Mouse (Mus musculus): ENCODE results near the gene Stk31. TPM values are rescaled to one million over a fixed set of nuclear protein-coding genes. Genes with fewer than 3 reads are reported as not detected.
A peak's percentile ranks its signal among the peaks of the same experiment; 100 is the strongest.

Gene Stk31
- 3.4 and 4.2 TPM in 2 replicates for polyA plus RNA-seq (2011; ENCODE audit: insufficient read depth, insufficient read length, low read depth, missing spikeins)

DNA sequence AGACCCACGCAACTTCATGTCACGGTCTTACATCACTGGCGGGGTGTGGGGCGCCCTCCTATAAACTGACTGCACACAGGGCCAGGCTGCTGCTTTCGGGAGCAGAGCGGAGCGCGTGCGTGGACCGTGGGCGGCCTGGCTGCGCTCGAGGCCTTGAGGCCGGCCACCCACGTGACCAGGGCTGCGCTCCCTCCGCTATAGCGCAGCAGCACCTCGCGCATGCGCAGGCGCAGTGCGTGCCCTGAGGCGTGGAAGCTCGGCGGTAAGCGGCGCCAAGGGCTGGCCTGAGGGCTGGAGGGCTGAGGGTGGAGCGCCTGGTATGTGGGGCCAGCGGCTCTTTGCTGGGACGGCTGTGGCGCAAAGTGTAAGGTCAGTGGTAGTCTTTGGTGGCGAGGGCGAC is at the start of gene Stk31:
Stk31 (plus strand) TSS at position 289 of the 400 bp plus-strand sequence.
- H3K9ac ChIP-seq (ENCODE audit: low read depth, poor library complexity, severe bottlenecking) = peak within 1 kb of the TSS; percentile 15
- H3K9me3 ChIP-seq (replicated peaks; ENCODE audit: control insufficient read depth, insufficient read depth, low read length, poor library complexity, severe bottlenecking) = no peaks in the 10 kb centered on the region
- H3K4me1 ChIP-seq (ENCODE audit: control insufficient read depth, insufficient read depth, low read length) = no peaks in the 10 kb centered on the region
- no peaks in the 10 kb centered on the region; the same call in 1 of the 2 replicates for H3K27me3 ChIP-seq (ENCODE audit: control insufficient read depth, insufficient read depth, low read length, poor library complexity, severe bottlenecking)
- H3K4me3 ChIP-seq (ENCODE audit: low read depth, low read length) = peak within 1 kb of the TSS; percentile 14
- no peak within 1 kb of the TSS for H3K27ac ChIP-seq (ENCODE audit: insufficient read depth, low read length)
- no peaks in the 10 kb centered on the region for H3K36me3 ChIP-seq (ENCODE audit: control insufficient read depth, insufficient read depth, low read length, poor library complexity, severe bottlenecking)
- 0 out of 2 replicates have a peak, but pooled peaks have one; percentile 49 for TF ChIP-seq EP300 (IDR thresholded peaks at IDR 0.05; ENCODE audit: insufficient read depth, low read depth, low read length)
- no peak for TF ChIP-seq POLR2A (IDR thresholded peaks at IDR 0.05; ENCODE audit: insufficient read depth, low read length)
- no peak for TF ChIP-seq CTCF (IDR thresholded peaks at IDR 0.05; ENCODE audit: low read depth, low read length)

DNA sequence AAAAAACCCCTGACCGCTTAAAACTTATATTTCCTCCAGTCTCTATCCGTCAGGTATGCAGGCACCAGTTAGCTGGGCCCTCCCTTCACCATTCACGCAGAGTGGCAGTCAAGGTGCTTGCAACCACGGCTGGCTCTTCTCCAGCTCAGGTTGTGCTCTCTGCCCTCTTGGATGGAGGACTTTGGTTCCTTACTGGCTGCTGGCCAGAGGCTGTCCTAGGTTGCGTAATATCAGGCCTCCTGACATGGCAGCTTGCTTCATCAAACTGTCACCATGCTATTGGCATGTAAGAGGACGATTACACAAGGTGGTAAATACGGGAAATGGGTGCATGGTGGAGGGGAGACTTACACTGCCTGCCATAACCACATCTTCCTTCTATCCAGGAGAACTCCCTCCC is 45.6 kb upstream of the Stk31 start:
- H3K36me3 ChIP-seq (ENCODE audit: control insufficient read depth, insufficient read depth, low read length, poor library complexity, severe bottlenecking) = no peaks in the 10 kb centered on the region
- TF ChIP-seq CTCF (IDR thresholded peaks at IDR 0.05; ENCODE audit: low read depth, low read length) (no peak), EP300 (IDR thresholded peaks at IDR 0.05; ENCODE audit: insufficient read depth, low read depth, low read length) (no peak), POLR2A (IDR thresholded peaks at IDR 0.05; ENCODE audit: insufficient read depth, low read length) (no peak)
- no peak overlapping the region for H3K27ac ChIP-seq (ENCODE audit: insufficient read depth, low read length)
- no peaks in the 10 kb centered on the region for H3K4me1 ChIP-seq (ENCODE audit: control insufficient read depth, insufficient read depth, low read length)
- H3K4me3 ChIP-seq (ENCODE audit: low read depth, low read length) = no peak overlapping the region
- no peaks in the 10 kb centered on the region for H3K9me3 ChIP-seq (replicated peaks; ENCODE audit: control insufficient read depth, insufficient read depth, low read length, poor library complexity, severe bottlenecking)
- H3K27me3 ChIP-seq (ENCODE audit: control insufficient read depth, insufficient read depth, low read length, poor library complexity, severe bottlenecking) = no peaks in the 10 kb centered on the region
- H3K9ac ChIP-seq (ENCODE audit: low read depth, poor library complexity, severe bottlenecking) = no peak overlapping the region

- Histone ChIP-seq H3K27ac (ENCODE audit: insufficient read depth, low read length) (no peak overlapping the region), H3K9ac (ENCODE audit: low read depth, poor library complexity, severe bottlenecking) (no peak overlapping the region), H3K9me3 (replicated peaks; ENCODE audit: control insufficient read depth, insufficient read depth, low read length, poor library complexity, severe bottlenecking) (no peaks in the 10 kb centered on the region), H3K27me3 (ENCODE audit: control insufficient read depth, insufficient read depth, low read length, poor library complexity, severe bottlenecking) (no peaks in the 10 kb centered on the region), H3K4me1 (ENCODE audit: control insufficient read depth, insufficient read depth, low read length) (no peaks in the 10 kb centered on the region), H3K36me3 (ENCODE audit: control insufficient read depth, insufficient read depth, low read length, poor library complexity, severe bottlenecking) (no peaks in the 10 kb centered on the region), H3K4me3 (ENCODE audit: low read depth, low read length) (no peak overlapping the region)
- TF ChIP-seq EP300 (IDR thresholded peaks at IDR 0.05; ENCODE audit: insufficient read depth, low read depth, low read length) (no peak), CTCF (IDR thresholded peaks at IDR 0.05; ENCODE audit: low read depth, low read length) (no peak), POLR2A (IDR thresholded peaks at IDR 0.05; ENCODE audit: insufficient read depth, low read length) (no peak)
These were observed 40.8 kb upstream of the Stk31 start for GRCm38 (mm10) chr6:49354613-49355012.

DNA sequence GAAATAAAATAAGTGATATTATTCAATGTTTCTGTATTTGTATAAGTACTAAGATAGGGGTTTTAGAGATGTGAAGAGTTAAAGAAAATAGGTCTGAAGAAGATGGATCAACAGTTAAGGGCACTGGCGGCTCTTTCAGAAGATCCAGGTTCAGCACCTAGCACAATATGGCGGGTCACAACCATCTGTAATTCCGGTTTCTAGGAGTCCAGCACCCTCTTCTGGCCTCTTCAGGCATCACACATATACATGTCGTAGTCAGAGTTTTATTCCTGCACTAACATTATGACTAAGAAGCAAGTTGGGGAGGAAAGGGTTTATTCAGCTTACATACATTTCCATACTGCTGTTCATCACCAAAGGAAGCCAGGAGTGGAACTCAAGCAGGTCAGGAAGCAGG is 40.2 kb upstream of the Stk31 start:
- Histone ChIP-seq H3K9me3 (replicated peaks; ENCODE audit: control insufficient read depth, insufficient read depth, low read length, poor library complexity, severe bottlenecking) (no peaks in the 10 kb centered on the region), H3K4me1 (ENCODE audit: control insufficient read depth, insufficient read depth, low read length) (no peaks in the 10 kb centered on the region), H3K9ac (ENCODE audit: low read depth, poor library complexity, severe bottlenecking) (no peak overlapping the region), H3K36me3 (ENCODE audit: control insufficient read depth, insufficient read depth, low read length, poor library complexity, severe bottlenecking) (no peaks in the 10 kb centered on the region), H3K4me3 (ENCODE audit: low read depth, low read length) (no peak overlapping the region), H3K27me3 (ENCODE audit: control insufficient read depth, insufficient read depth, low read length, poor library complexity, severe bottlenecking) (no peaks in the 10 kb centered on the region), H3K27ac (ENCODE audit: insufficient read depth, low read length) (no peak overlapping the region)
- TF ChIP-seq EP300 (IDR thresholded peaks at IDR 0.05; ENCODE audit: insufficient read depth, low read depth, low read length) (no peak), CTCF (IDR thresholded peaks at IDR 0.05; ENCODE audit: low read depth, low read length) (peak; percentile 41)

- no peak overlapping the region for H3K9ac ChIP-seq (ENCODE audit: low read depth, poor library complexity, severe bottlenecking)
- H3K4me3 ChIP-seq (ENCODE audit: low read depth, low read length) = no peak overlapping the region
- H3K27me3 ChIP-seq (ENCODE audit: control insufficient read depth, insufficient read depth, low read length, poor library complexity, severe bottlenecking) = no peaks in the 10 kb centered on the region
- H3K4me1 ChIP-seq (ENCODE audit: control insufficient read depth, insufficient read depth, low read length) = no peaks in the 10 kb centered on the region
- TF ChIP-seq EP300 (IDR thresholded peaks at IDR 0.05; ENCODE audit: insufficient read depth, low read depth, low read length) = no peak
- TF ChIP-seq CTCF (IDR thresholded peaks at IDR 0.05; ENCODE audit: low read depth, low read length) = no peak
- no peak for TF ChIP-seq POLR2A (IDR thresholded peaks at IDR 0.05; ENCODE audit: insufficient read depth, low read length)
- H3K9me3 ChIP-seq (replicated peaks; ENCODE audit: control insufficient read depth, insufficient read depth, low read length, poor library complexity, severe bottlenecking) = no peaks in the 10 kb centered on the region
- H3K36me3 ChIP-seq (ENCODE audit: control insufficient read depth, insufficient read depth, low read length, poor library complexity, severe bottlenecking) = no peaks in the 10 kb centered on the region
- no peak overlapping the region for H3K27ac ChIP-seq (ENCODE audit: insufficient read depth, low read length)
These were observed 35.0 kb upstream of the Stk31 start for GRCm38 (mm10) chr6:49360420-49360819.

GRCm38 (mm10) chr6:49367159-49368054 is 28.0 kb upstream of the Stk31 start, which contains the start of gene Fam221a:
Gene Fam221a, plus strand, starts transcription at chr6:49367739.
- peak; percentile 82 for TF ChIP-seq POLR2A (IDR thresholded peaks at IDR 0.05; ENCODE audit: insufficient read depth, low read length)
- TF ChIP-seq CTCF (IDR thresholded peaks at IDR 0.05; ENCODE audit: low read depth, low read length) = no peak
- TF ChIP-seq EP300 (IDR thresholded peaks at IDR 0.05; ENCODE audit: insufficient read depth, low read depth, low read length) = peak; percentile 58; the same call in 1 of the 2 replicates
- peak within 1 kb of the TSS; percentile 77 for H3K4me3 ChIP-seq (ENCODE audit: low read depth, low read length)
- H3K9ac ChIP-seq (ENCODE audit: low read depth, poor library complexity, severe bottlenecking) = peak within 1 kb of the TSS; percentile 51
- no peaks in the 10 kb centered on the region for H3K27me3 ChIP-seq (ENCODE audit: control insufficient read depth, insufficient read depth, low read length, poor library complexity, severe bottlenecking)
- peak within 1 kb of the TSS; percentile 48; the same call in 1 of the 2 replicates for H3K27ac ChIP-seq (ENCODE audit: insufficient read depth, low read length)
- H3K36me3 ChIP-seq (ENCODE audit: control insufficient read depth, insufficient read depth, low read length, poor library complexity, severe bottlenecking) = no peaks in the 10 kb centered on the region
- H3K4me1 ChIP-seq (ENCODE audit: control insufficient read depth, insufficient read depth, low read length) = no peaks in the 10 kb centered on the region
- no peaks in the 10 kb centered on the region for H3K9me3 ChIP-seq (replicated peaks; ENCODE audit: control insufficient read depth, insufficient read depth, low read length, poor library complexity, severe bottlenecking)

Data from ES-Bruce4 (cell line).